Mouse (Mus musculus) embryonic facial prominence, embryonic 14.5 days (tissue): Measurements from ENCODE around the gene Arl15. TPM values are rescaled to one million over a fixed set of nuclear protein-coding genes. Genes with fewer than 3 reads are reported as not detected.

Experiments used
- ATAC-seq: fragments of 200-750 bp; cut with Nextera tagmentation; 2 replicates; pipeline ENCODE4 v1.8.0; 2017; ENCODE audit warnings: low read depth, moderate number of reproducible peaks, moderate TSS enrichment
- DNase-seq: peaks from one replicate; pipeline ENCODE4 v3.0.0-alpha.2; 2015; ENCODE audit warnings: low spot score
- H3K27ac ChIP-seq: fragments of 300-500 bp; sonication (generic); replicated peaks from 2 replicates; pipeline ENCODE4 v1.5.1; 2014; ENCODE audit warnings: low read depth, mild to moderate bottlenecking, low read length, moderate library complexity
- H3K27me3 ChIP-seq: fragments of 300-500 bp; sonication (generic); replicated peaks from 2 replicates; pipeline ENCODE4 v1.6.1; 2014; ENCODE audit warnings: low read length; ENCODE audit not compliant: control insufficient read depth, insufficient read depth
- H3K36me3 ChIP-seq: fragments of 300-500 bp; sonication (generic); 2 replicates; pipeline ENCODE4 v1.6.1; 2014; ENCODE audit warnings: low read length, mixed read lengths; ENCODE audit not compliant: control insufficient read depth, insufficient read depth
- H3K4me1 ChIP-seq: fragments of 300-500 bp; sonication (generic); 2 replicates; pipeline ENCODE4 v1.6.1; 2014; ENCODE audit warnings: antibody characterized with exemption, low read length; ENCODE audit not compliant: control insufficient read depth, insufficient read depth
- H3K4me2 ChIP-seq: fragments of 300-500 bp; sonication (generic); 2 replicates; pipeline ENCODE4 v1.6.1; 2014; ENCODE audit warnings: low read depth, mild to moderate bottlenecking, low read length, moderate library complexity, mixed read lengths
- H3K4me3 ChIP-seq: fragments of 300-500 bp; sonication (generic); 2 replicates; pipeline ENCODE4 v1.5.1; 2014; ENCODE audit warnings: low read depth, mild to moderate bottlenecking, low read length
- H3K9ac ChIP-seq: fragments of 300-500 bp; sonication (generic); 2 replicates; pipeline ENCODE4 v1.6.1; 2014; ENCODE audit warnings: low read depth, mild to moderate bottlenecking, low read length, moderate library complexity, mixed read lengths
- H3K9me3 ChIP-seq: fragments of 300-500 bp; sonication (generic); 2 replicates; pipeline ENCODE4 v1.6.1; 2016; ENCODE audit warnings: low read length; ENCODE audit not compliant: control insufficient read depth
- WGBS: fragments of 180-500 bp; shearing (Covaris S2); extraction: QIAGEN DNeasy Blood & Tissue Kit; methylation state at CpG from one replicate; pipeline ENCODE4 v1.1.7; 2014; 5-methylcytosine and 5-hydroxymethylcytosine counted together
- polyA plus RNA-seq: library from polyadenylated mRNA; unstranded; fragments of >200 nt; fragmentation: Nextera tagmentation; extraction: Ambion mirVana; gene quantifications from 2 replicates; pipeline ENCODE4 v1.2.1, GENCODE M21; 2014

Gene Arl15
- polyA plus RNA-seq, 1 experiment from 2014 or later: 8.2 TPM

DNA sequence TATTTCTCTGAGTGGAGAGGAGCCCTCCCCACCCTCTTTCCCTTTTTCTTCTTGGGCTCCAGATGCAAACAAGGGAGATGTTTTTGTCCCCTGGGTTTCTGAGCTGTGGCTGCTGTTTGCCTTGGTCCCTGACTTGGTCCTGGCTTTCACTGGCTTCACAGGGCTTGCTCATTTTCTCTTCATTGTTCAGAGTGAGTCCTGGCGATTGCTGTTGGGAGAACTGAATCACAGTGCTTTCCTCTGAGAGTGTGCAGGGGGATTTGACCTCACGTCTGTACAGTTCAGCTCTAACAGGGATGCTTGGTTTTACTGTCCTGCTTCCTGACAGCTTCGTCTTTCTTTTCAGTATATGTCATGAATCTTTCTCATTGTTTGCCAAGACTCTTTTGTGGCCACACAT, 254.4 kb downstream of the Arl15 start:
- Histone ChIP-seq H3K4me1 (no peaks in the 10 kb centered on the region), H3K27me3 (no peaks in the 10 kb centered on the region), H3K36me3 (no peaks in the 10 kb centered on the region), H3K27ac (no peak overlapping the region), H3K9me3 (no peaks in the 10 kb centered on the region), H3K9ac (no peak overlapping the region), H3K4me2 (no peak overlapping the region), H3K4me3 (no peak overlapping the region)
- DNase-seq: no peak
- 50% methylated on average over 3 of the region's 3 CpGs for WGBS
- ATAC-seq: no peak

DNA sequence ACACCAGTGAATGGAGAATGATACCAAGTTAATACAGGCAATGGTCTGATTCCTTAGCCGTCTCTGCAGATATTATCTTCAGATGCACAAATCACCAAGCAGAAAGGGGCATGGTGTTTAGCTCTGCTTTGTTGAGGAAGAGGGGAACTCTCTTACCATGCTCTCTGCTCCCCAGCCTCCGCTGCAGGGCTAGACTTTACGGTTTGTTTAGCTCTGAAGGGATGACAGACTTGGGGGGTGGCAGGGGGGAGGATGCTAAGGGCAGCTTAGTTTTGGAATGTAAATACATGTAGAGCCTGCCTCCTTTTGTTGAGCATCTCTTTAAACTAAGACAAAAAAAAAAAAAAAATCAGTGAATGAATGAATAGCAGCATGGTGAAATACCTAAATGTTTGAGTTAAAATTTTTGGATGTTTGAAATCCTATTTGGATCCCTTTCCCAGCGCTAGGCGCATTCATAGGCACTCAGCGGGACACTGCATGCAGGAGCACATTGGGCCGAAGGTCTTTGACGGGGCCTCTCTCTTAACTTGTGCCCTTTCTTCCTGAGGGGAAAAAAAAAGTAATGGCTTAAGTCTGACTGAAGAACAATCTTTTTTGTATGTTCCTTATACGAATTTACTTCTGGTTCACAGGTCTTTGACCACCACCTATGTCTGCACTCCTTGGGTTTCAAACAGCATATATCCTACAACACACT, 257.0 kb downstream of the Arl15 start:
- no peak overlapping the region for H3K9ac ChIP-seq
- no peak overlapping the region for H3K4me3 ChIP-seq
- DNase-seq (no peak), ATAC-seq (no peak)
- H3K27me3 ChIP-seq: no peaks in the 10 kb centered on the region
- no peaks in the 10 kb centered on the region for H3K9me3 ChIP-seq
- WGBS: 31% methylated on average over 9 of the region's 9 CpGs
- H3K36me3 ChIP-seq: no peaks in the 10 kb centered on the region
- no peak overlapping the region for H3K27ac ChIP-seq
- no peaks in the 10 kb centered on the region for H3K4me1 ChIP-seq
- no peak overlapping the region for H3K4me2 ChIP-seq

- WGBS: 57% methylated on average over 15 of the region's 15 CpGs
- Histone ChIP-seq H3K27me3 (no peaks in the 10 kb centered on the region), H3K4me1 (no peaks in the 10 kb centered on the region), H3K4me2 (no peak overlapping the region), H3K9ac (no peak overlapping the region), H3K27ac (no peak overlapping the region), H3K9me3 (no peaks in the 10 kb centered on the region), H3K36me3 (no peaks in the 10 kb centered on the region), H3K4me3 (no peak overlapping the region)
- ATAC-seq: no peak
- no peak for DNase-seq
Observed at GRCm38 (mm10) chr13:114052426-114053205, 258.3 kb downstream of the Arl15 start.

GRCm38 (mm10) chr13:114053261-114053660, 259.0 kb downstream of the Arl15 start:
- H3K36me3 ChIP-seq: no peaks in the 10 kb centered on the region
- DNase-seq: no peak
- no peak for ATAC-seq
- H3K4me2 ChIP-seq: no peak overlapping the region
- H3K4me3 ChIP-seq: no peak overlapping the region
- H3K9me3 ChIP-seq: no peaks in the 10 kb centered on the region
- WGBS: 95% methylated on average over 2 of the region's 2 CpGs
- no peak overlapping the region for H3K9ac ChIP-seq
- H3K27me3 ChIP-seq: no peaks in the 10 kb centered on the region
- no peak overlapping the region for H3K27ac ChIP-seq
- no peaks in the 10 kb centered on the region for H3K4me1 ChIP-seq

DNA sequence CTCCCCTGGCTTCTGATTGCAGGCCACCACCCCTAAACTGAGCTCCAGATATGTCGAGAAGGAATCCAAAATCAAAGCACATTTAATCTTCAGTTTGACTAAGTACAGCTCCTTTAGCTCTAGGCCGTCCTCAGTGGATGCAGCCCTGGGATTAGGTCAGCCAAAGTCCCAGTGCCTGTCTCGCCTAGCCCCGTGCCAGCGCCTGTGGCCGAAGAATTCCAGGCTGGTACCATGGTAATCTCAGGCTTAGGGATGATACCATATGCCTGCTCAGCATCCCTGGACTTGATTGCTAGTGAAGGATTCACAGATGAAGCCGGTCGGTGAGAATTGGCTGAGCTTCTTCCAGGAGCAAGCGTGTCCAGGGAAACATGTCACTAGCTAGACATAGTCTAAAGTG, 261.4 kb downstream of the Arl15 start:
- no peak overlapping the region for H3K4me2 ChIP-seq
- no peaks in the 10 kb centered on the region for H3K36me3 ChIP-seq
- H3K9me3 ChIP-seq: no peaks in the 10 kb centered on the region
- ATAC-seq: no peak
- no peaks in the 10 kb centered on the region for H3K4me1 ChIP-seq
- WGBS: 78% methylated on average over 9 of the region's 9 CpGs
- no peak overlapping the region for H3K4me3 ChIP-seq
- no peak for DNase-seq
- no peaks in the 10 kb centered on the region for H3K27me3 ChIP-seq
- H3K9ac ChIP-seq: no peak overlapping the region
- no peak overlapping the region for H3K27ac ChIP-seq

DNA sequence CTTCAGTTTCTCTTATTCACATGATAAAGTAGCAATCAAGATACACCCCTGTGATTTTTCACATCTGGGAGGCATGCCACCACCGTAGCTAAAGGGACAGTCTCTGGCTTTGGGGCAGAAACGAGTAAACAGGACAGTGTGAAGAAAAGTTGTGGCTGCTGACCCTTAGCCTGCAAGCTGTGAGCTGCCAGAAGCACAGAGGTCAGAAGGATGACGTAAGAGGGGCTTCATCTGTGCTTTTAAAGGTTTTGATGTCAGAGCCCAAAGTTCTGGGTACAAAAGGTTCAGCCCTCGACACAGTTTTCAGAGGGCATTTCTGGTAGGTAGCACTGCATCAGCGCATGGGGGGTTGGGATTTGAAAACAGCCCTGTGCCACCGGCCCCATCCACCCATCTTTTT, 266.0 kb downstream of the Arl15 start:
- Histone ChIP-seq H3K9ac (no peak overlapping the region), H3K27ac (no peak overlapping the region), H3K9me3 (no peaks in the 10 kb centered on the region), H3K4me3 (no peak overlapping the region), H3K4me1 (no peaks in the 10 kb centered on the region), H3K36me3 (no peaks in the 10 kb centered on the region), H3K4me2 (no peak overlapping the region), H3K27me3 (no peaks in the 10 kb centered on the region)
- ATAC-seq (no peak), DNase-seq (no peak)
- 77% methylated on average over 6 of the region's 6 CpGs for WGBS

DNA sequence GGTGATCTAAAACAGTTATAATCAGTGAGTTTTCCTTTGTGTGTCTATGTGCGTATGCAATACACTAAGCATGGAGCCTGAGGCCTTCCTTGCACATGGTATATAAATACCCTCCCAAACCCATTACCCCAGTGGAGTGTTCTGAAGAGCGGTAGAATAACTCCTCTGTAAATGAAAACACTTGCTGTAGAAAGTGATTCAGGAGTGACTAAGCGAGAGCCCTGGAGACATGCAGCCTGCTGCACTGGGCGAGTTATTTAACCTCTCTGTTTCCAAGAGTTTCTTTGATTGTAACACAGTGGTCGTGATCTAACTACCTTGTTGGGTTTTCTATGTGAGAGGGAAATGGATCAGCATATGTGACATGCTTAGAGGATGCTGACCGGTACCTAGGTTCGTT, 266.9 kb downstream of the Arl15 start:
- 77% methylated on average over 7 of the region's 7 CpGs for WGBS
- Histone ChIP-seq H3K4me3 (no peak overlapping the region), H3K4me2 (no peak overlapping the region), H3K27me3 (no peaks in the 10 kb centered on the region), H3K9ac (no peak overlapping the region), H3K36me3 (no peaks in the 10 kb centered on the region), H3K9me3 (no peaks in the 10 kb centered on the region), H3K27ac (no peak overlapping the region), H3K4me1 (no peaks in the 10 kb centered on the region)
- ATAC-seq (no peak), DNase-seq (no peak)

- 66% methylated on average over 9 of the region's 9 CpGs for WGBS
- Histone ChIP-seq H3K4me1 (no peaks in the 10 kb centered on the region), H3K9me3 (no peaks in the 10 kb centered on the region), H3K36me3 (no peaks in the 10 kb centered on the region), H3K27me3 (no peaks in the 10 kb centered on the region), H3K4me3 (no peak overlapping the region), H3K4me2 (no peak overlapping the region), H3K27ac (no peak overlapping the region), H3K9ac (no peak overlapping the region)
- ATAC-seq (no peak), DNase-seq (peak; percentile 58)
Observed at GRCm38 (mm10) chr13:114064069-114064468, 269.8 kb downstream of the Arl15 start.

- H3K4me3 ChIP-seq: no peak overlapping the region
- no peak overlapping the region for H3K4me2 ChIP-seq
- 65% methylated on average over 6 of the region's 6 CpGs for WGBS
- H3K36me3 ChIP-seq: no peaks in the 10 kb centered on the region
- no peak overlapping the region for H3K27ac ChIP-seq
- no peaks in the 10 kb centered on the region for H3K4me1 ChIP-seq
- DNase-seq: no peak
- no peaks in the 10 kb centered on the region for H3K27me3 ChIP-seq
- ATAC-seq: no peak
- no peak overlapping the region for H3K9ac ChIP-seq
- H3K9me3 ChIP-seq: no peaks in the 10 kb centered on the region
Observed at GRCm38 (mm10) chr13:114065012-114065411, 270.7 kb downstream of the Arl15 start.
